Mouse (Mus musculus) cerebellum, adult 11-12 months (tissue): Measurements from ENCODE around the gene Capn6.

Experiments used
- DNase-seq: peaks from one replicate; pipeline ENCODE4 v3.0.0; 2022

The Capn6 gene

GRCm38 (mm10) chrX:143827212-143827611, at the start of gene Capn6:
TSS of gene Capn6 (minus strand) at chrX:143827414.
- DNase-seq = no peak

- no peak for DNase-seq
These were observed 40.0 kb upstream of the Capn6 start for GRCm38 (mm10) chrX:143867129-143867664.

GRCm38 (mm10) chrX:143851351-143851750, 24.1 kb upstream of the Capn6 start:
- no peak for DNase-seq

- no peak for DNase-seq
These were observed 22.8 kb upstream of the Capn6 start for GRCm38 (mm10) chrX:143849969-143850368.

- DNase-seq = no peak
These were observed 19.4 kb upstream of the Capn6 start for GRCm38 (mm10) chrX:143846637-143847036.

GRCm38 (mm10) chrX:143826521-143826920, 693 bp downstream of the Capn6 start:
- no peak for DNase-seq

- DNase-seq = no peak
These were observed 8.3 kb downstream of the Capn6 start for GRCm38 (mm10) chrX:143818961-143819360.

GRCm38 (mm10) chrX:143815948-143816347, 11.3 kb downstream of the Capn6 start:
- no peak for DNase-seq

- DNase-seq = no peak
These were observed 64.7 kb downstream of the Capn6 start for GRCm38 (mm10) chrX:143762556-143762955.
